Mouse (Mus musculus): ENCODE results near the gene Aaed1.

DNA sequence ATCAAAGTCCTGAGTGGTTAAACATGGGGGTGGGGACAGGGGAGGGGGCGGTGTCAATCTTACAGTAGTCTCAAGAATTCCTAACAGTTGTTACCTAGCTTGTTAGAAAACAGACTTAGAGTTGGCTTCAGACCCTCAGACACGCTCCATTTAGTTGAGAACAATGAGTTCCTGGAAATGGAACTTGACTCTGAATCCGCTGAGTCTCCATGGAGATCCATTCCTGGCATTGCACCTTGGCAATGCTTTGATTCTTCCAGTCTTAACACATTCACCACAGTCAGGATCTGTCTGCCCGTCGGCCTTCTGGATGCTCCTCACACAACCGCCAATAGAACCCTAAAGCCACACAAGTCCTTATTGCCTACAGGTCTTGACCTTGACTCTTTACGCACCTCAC lies 52.6 kb downstream of the Aaed1 start:
- no peak for TF ChIP-seq TAL1 (IDR thresholded peaks at IDR 0.05; ENCODE audit: low read length)
- TF ChIP-seq GATA1 (IDR thresholded peaks at IDR 0.05; ENCODE audit: low read length) = no peak
